Mouse (Mus musculus) left cerebral cortex, adult 9 months (tissue): Measurements from ENCODE around the gene Acsl5.
A peak's percentile ranks its signal among the peaks of the same experiment; 100 is the strongest.

Source experiments
- DNase-seq, 2 experiments: peaks; one replicate each; pipeline ENCODE4 v3.0.0; 2022; ENCODE audit warnings: low spot score in 2 of 2

The Acsl5 gene

GRCm38 (mm10) chr19:55284093-55284492, 32.4 kb downstream of the Acsl5 start:
- DNase-seq, result no peak

GRCm38 (mm10) chr19:55286034-55286433, 34.3 kb downstream of the Acsl5 start:
- no peak for DNase-seq

GRCm38 (mm10) chr19:55288974-55289373, 37.2 kb downstream of the Acsl5 start:
- DNase-seq, result no peak

GRCm38 (mm10) chr19:55290621-55291270, 39.0 kb downstream of the Acsl5 start:
- DNase-seq, result no peak

GRCm38 (mm10) chr19:55292210-55292850, 40.6 kb downstream of the Acsl5 start:
- no peak for DNase-seq

GRCm38 (mm10) chr19:55293175-55293574, 41.4 kb downstream of the Acsl5 start:
- DNase-seq, result no peak

- DNase-seq, result no peak
Observed at GRCm38 (mm10) chr19:55295075-55295474, 43.3 kb downstream of the Acsl5 start.

- DNase-seq, result no peak
Observed at GRCm38 (mm10) chr19:55295556-55295955, 43.8 kb downstream of the Acsl5 start.

- DNase-seq, result no peak
Observed at GRCm38 (mm10) chr19:55296301-55296700, 44.6 kb downstream of the Acsl5 start.

GRCm38 (mm10) chr19:55297489-55297888, 45.8 kb downstream of the Acsl5 start:
- DNase-seq, result no peak

- no peak for DNase-seq
Observed at GRCm38 (mm10) chr19:55297961-55298360, 46.2 kb downstream of the Acsl5 start.

- DNase-seq, result no peak
Observed at GRCm38 (mm10) chr19:55299378-55299777, 47.6 kb downstream of the Acsl5 start.

GRCm38 (mm10) chr19:55300525-55300924, 48.8 kb downstream of the Acsl5 start:
- no peak for DNase-seq

GRCm38 (mm10) chr19:55305024-55305423, 53.3 kb downstream of the Acsl5 start:
- DNase-seq, result no peak

GRCm38 (mm10) chr19:55311874-55312273, 60.1 kb downstream of the Acsl5 start:
- DNase-seq, result no peak

- no peak for DNase-seq
Observed at GRCm38 (mm10) chr19:55313649-55314048, 61.9 kb downstream of the Acsl5 start.

- DNase-seq, result peak; percentile 36 to 76
Observed at GRCm38 (mm10) chr19:55315452-55316108, 63.8 kb downstream of the Acsl5 start, which contains the start of gene Zdhhc6. Gene Zdhhc6, minus strand, starts transcription at chr19:55316032.

GRCm38 (mm10) chr19:55316109-55316714, 64.5 kb downstream of the Acsl5 start, which contains the start of gene Vti1a:
Gene Vti1a, plus strand, starts transcription at chr19:55316295.
- peak; percentile 45 to 84 for DNase-seq

- DNase-seq, result no peak
Observed at GRCm38 (mm10) chr19:55316901-55317300, 65.2 kb downstream of the Acsl5 start.

GRCm38 (mm10) chr19:55319036-55319435, 67.3 kb downstream of the Acsl5 start:
- no peak for DNase-seq

- no peak for DNase-seq
Observed at GRCm38 (mm10) chr19:55319521-55319920, 67.8 kb downstream of the Acsl5 start.

- no peak for DNase-seq
Observed at GRCm38 (mm10) chr19:55322604-55323003, 70.9 kb downstream of the Acsl5 start.
